Mouse (Mus musculus) cerebellum, adult 18-20 months (tissue): ENCODE measurements around the gene Dnttip2.
"Not testable (repeated sequence)": the region's sequence is repeated elsewhere in the genome, so short reads cannot be mapped to it uniquely, and the experiment has no call there.

ENCODE experiments used
- DNase-seq, 2 experiments: peaks; one replicate each; pipeline ENCODE4 v3.0.0; 2021

Gene Dnttip2

GRCm38 (mm10) chr3:122274241-122275024, at the start of gene Dnttip2:
Gene Dnttip2, plus strand, starts transcription at chr3:122274388.
- DNase-seq = peak; percentile 90 to 93

- not testable (repeated sequence) for DNase-seq
Observed at GRCm38 (mm10) chr3:122226972-122227371, 47.2 kb upstream of the Dnttip2 start.

- no peak for DNase-seq
Observed at GRCm38 (mm10) chr3:122235772-122236171, 38.4 kb upstream of the Dnttip2 start.

GRCm38 (mm10) chr3:122242876-122243275, 31.3 kb upstream of the Dnttip2 start:
- no peak for DNase-seq

GRCm38 (mm10) chr3:122243416-122244167, 30.6 kb upstream of the Dnttip2 start:
- DNase-seq = no peak

- DNase-seq = no peak
Observed at GRCm38 (mm10) chr3:122244759-122245158, 29.4 kb upstream of the Dnttip2 start.

DNA sequence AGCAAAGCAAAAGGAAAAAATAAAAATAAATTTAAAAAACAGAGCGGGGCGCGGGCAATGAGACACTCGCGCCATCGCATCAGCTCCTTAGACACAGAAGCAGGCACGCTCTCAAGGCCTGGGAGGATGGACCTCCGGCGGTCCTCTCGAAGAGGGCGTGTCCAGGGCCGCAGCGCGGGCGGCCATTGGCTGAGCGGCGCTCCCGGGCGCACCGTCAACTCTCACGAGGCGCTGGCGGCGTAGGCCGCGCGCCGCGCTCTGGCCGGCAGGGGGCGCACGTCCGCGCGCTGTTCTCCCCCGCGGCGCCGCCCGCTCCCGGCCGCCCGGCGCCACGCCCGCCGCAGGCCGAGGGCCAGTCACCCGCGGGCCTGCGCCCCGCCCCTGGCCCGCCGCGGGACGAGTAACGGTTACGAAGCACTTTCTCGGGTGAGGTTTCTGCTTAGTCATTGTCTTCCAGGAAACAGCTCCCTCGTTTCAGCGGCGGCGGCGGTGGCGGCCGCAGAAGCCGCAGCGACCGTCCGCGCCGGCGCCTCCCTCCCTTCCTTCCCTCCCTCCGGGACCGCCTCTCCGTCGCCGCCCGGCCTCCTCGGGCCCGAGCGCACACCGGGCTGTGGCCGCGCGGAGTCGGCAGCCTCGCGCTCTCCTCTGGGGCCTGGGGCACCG, 28.8 kb upstream of the Dnttip2 start, which contains the start of gene Gclm:
Gene Gclm, plus strand, starts transcription at position 343 of the 663 bp plus-strand sequence.
- DNase-seq = peak; percentile 95 to 97

DNA sequence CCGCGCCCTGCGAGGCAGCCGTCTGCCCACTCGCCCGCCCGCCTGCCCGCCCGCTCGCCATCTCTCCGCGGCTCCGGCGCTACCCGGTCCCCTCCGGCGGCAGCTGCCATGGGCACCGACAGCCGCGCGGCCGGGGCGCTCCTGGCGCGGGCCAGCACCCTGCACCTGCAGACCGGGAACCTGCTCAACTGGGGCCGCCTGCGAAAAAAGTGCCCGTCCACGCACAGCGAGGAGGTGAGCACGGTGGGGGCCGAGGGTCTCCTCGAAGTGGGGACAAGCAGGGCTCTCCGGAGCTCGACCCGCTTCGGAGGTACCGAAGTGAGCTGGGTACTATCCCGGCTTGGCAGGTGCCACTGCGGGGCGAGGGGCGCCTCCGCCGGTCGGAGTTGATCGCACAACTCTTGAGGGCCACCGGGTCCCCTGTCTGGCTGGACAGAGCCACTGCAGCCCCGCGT, 28.3 kb upstream of the Dnttip2 start:
- DNase-seq = peak in 1 of 2 experiments; percentile 60

- peak in 1 of 2 experiments; percentile 27 for DNase-seq
Observed at GRCm38 (mm10) chr3:122246406-122246805, 27.8 kb upstream of the Dnttip2 start.

- DNase-seq = peak; percentile 41 to 58
Observed at GRCm38 (mm10) chr3:122246986-122247767, 27.0 kb upstream of the Dnttip2 start.

GRCm38 (mm10) chr3:122247768-122248100, 26.5 kb upstream of the Dnttip2 start:
- DNase-seq = no peak

DNA sequence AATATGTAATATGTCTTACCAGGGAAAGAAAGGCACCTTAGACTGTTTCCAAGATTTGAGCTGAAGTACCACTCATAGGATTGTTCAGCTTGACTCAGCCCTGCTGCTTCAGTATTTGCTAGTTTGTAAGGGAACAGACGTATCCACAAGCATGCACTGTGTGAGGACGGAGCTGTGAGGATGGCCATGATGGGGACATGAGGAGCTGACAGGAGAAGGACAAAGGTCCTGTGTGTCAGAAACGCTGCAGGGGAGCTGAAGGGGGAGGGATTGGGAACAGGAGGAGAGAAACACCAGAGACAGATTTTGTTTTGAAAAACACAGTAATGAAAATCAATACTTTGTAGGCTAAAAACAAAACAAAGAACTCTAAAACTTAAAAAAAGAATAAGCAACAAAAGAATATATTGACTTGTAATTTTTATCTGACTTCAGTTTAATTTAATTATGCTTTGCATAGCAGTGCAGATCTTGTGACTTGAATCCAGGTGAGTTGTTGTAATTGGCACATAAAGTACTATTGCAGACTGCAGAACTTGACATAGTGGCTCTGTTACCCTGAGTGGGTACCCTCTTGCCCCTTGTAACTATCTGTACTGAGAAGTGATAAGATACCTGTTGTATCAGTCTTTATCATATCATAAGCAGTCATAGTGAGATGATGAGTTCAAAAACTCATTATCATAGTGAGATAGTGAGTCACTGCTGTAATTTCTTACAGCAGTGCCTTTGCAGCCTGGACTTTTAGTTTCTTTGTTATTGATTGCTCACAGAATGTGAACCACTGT, 21.5 kb upstream of the Dnttip2 start:
- no peak for DNase-seq

GRCm38 (mm10) chr3:122254050-122254449, 20.1 kb upstream of the Dnttip2 start:
- DNase-seq = not testable (repeated sequence)

DNA sequence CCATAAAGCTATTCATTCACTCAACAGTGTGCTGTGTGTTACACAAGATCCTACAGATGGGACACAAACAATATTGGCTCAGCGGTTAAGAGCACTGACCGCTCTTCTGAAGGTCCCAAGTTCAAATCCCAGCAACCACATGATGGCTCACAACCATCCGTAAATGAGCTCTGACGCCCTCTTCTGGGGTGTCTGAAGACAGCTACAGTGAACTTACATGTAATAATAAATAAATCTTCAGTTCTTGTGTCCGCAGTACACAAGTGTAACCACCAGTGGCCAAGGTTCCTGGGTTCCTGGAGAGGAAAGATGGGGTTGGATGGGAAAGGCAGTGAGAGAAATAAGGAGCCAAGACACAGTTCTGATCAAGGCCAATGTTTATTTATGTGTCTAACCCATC, 4.2 kb upstream of the Dnttip2 start:
- DNase-seq = no peak

DNA sequence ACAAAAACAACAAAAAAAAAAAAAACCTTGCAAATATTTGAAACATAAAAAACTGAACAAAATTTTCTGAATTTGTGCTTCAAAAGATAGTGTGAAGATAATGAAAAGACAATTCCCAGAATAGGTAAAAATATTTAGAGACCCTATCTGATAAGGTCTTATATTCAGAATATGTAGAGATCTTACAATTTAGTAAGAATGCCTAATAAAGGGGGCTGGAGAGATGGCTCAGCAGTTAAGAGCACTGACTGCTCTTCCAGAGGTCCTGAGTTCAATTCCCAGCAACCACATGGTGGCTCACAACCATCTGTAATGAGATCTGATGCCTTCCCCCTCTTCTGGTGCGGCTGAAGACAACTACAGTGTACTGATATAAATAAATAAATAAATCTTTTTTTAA, 1.6 kb upstream of the Dnttip2 start:
- DNase-seq = not testable (repeated sequence)

- DNase-seq = no peak
Observed at GRCm38 (mm10) chr3:122273407-122274240, 564 bp upstream of the Dnttip2 start.

GRCm38 (mm10) chr3:122275111-122275510, 923 bp downstream of the Dnttip2 start:
- no peak for DNase-seq

GRCm38 (mm10) chr3:122287195-122287594, 13.0 kb downstream of the Dnttip2 start:
- no peak for DNase-seq

DNA sequence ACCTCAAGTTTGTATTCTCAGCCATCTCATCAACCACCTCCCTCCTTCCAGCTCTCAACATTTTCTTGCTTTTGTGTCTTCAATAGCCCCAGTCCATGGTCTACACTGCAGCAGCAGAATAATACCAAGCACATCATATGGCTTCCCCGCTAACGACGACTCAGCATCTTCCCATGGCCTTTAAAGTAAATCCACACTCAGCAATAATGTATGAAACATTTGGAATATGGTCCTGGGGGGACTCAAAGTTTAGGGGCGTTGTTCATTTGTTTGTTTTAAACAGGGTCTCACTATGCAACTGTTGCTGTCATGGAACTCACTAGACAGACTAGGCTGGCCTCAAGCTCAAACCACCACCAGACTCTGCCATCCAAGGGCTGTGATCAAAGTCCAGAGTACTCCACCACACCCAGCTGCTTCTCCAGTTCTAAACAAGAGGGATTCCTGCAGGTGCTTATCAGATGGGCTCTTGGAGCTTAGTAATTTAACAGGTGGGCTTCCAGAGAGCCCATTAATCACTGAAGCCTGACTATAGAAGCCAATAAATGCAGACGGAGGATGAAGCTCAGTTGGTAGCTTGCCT, 14.5 kb downstream of the Dnttip2 start:
- no peak for DNase-seq

GRCm38 (mm10) chr3:122289344-122289743, 15.2 kb downstream of the Dnttip2 start:
- DNase-seq = not testable (repeated sequence)
